Mouse (Mus musculus) monocyte, adult 2 months (primary cell): Measurements from ENCODE around the gene Aaed1.

ENCODE experiments used
- DNase-seq, 2 experiments: peaks; one replicate each; pipeline ENCODE4 v3.0.0; 2022; ENCODE audit warnings: low spot score in 2 of 2, low read depth in 1 of 2

Gene Aaed1

DNA sequence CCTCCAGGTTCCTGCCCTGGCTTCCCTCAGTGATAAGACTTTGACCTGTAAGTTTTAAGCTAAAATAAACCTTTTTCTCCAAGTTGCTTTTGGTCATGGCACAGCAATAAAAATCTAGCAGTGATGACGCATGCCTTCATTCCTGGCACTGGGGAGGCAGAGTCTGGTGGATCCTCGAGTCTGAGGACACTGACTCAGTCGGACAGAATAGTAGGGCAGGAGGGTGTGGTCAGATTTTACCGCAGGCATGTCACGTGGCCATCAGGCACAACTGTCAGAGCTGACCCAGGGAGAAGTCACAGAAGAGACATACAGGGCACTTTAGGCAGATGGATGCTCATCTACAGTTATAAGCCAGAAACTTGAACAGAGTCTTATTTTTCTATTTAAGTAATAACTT, 60.4 kb downstream of the Aaed1 start:
- peak; percentile 7 to 45 for DNase-seq

DNA sequence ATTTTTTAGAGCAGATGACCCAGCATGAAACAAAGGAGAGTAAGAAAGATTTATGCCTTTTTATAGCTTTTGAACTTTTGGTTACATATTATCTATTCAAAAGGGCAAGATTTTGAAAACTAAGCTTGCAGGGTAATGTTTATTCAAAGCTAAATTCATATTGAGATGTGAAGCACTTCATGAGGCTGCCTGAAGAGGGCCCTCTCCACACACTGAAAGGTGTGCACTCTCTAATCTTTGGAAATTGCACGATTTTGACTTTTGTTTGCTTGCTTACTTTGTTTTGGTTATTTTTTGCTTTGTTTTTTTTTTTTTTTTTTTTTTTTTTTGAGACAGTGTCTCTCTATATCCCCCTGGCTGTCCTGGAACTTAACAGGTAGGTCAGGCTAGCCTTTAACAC, 62.1 kb downstream of the Aaed1 start:
- no peak for DNase-seq

- peak; percentile 66 to 83 for DNase-seq
These were observed 63.6 kb downstream of the Aaed1 start for GRCm38 (mm10) chr13:64248775-64249524.

DNA sequence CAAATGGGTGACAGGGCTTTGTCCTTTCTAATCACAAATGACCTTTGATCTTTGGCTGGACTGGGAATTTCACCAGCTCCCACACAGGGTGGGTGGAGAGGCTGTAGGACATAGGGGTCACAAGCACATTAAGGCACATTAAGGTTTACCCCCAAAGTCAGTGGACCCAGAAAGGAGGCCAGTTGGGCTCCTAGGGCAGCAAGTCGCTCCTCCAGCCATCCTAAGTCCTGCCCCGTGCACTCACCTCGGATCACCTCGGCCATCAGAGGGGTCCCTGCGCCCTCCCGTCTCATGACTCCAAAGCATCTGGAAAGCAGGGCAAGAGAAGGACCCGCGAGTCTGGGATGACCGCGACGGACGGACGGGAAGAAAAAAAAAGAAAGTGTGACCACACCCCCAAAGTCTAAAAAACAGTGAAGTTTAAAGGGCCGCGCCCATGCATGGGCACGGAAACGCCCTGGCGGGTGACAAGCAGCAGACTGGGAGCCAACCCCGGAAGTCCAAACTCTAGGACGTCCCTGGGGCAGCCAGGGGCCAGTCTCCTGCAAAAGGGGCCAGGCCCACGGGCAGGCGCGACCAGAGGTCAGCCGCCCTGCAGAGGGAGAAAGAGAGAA, 64.2 kb downstream of the Aaed1 start:
- peak; percentile 45 to 48 for DNase-seq

GRCm38 (mm10) chr13:64246106-64246505, 66.4 kb downstream of the Aaed1 start:
- no peak for DNase-seq

DNA sequence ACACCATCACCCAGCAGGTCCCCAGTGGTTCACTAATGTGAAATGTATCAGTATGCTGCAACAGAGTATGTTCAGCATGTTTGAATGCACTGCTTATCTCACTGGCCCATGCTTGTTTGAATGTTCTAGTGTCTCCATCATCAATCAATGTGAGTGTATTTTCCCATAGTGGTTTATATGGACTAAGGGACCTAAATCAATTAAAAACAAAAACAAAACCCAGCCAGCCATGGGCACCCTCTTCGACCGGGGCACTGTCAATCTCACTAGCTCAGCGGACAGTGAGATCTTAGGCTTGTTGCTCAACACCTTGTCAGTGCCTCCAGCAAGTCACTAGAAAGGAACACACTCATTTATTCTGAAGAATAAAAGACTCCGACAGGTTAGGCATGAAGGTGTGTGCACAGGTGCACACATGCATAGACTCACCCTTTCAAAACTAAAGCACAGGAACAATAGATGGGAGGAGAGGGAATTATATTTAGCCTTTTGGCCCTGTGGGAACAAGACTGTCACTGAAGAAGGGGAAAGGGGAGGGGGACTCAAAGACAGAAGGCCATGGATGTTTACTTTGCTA, 67.7 kb downstream of the Aaed1 start:
- DNase-seq, result no peak

- DNase-seq, result no peak
These were observed 69.8 kb downstream of the Aaed1 start for GRCm38 (mm10) chr13:64242721-64243120.

GRCm38 (mm10) chr13:64240626-64241025, 71.9 kb downstream of the Aaed1 start:
- DNase-seq, result no peak

- DNase-seq, result no peak
These were observed 74.8 kb downstream of the Aaed1 start for GRCm38 (mm10) chr13:64237681-64238157.

DNA sequence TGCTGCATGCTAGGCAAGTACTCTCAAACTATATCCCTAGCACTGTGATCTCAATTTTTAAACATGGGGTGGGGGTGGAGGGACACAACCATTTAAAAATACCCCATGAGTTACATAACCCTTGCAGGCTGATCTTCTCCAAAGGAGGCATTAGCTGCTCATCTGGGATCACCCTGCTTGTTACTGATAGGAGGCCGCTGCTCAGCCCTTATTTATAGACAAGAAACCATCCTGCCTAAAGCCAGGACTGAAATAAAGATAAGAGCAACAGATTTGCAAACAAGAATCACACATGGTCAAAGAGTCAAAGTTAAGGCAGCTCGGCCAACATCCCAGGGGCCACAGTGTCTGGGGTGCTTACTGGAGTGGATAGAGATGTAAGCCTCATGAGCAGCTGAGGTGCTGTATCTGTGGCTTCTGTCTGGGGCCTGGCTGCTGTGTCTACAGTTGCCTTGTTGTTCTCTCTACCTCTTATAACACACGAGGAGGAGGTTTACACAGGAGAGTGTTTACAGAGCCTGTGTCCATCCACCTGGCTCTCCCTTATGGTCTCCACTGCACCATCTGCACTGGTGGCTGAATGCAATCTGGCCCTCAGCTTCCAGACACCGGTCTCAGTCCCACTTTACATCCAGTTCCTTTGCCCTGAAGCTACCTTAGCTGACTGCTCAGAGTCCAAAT, 75.4 kb downstream of the Aaed1 start:
- no peak for DNase-seq

GRCm38 (mm10) chr13:64235777-64236176, 76.7 kb downstream of the Aaed1 start:
- no peak for DNase-seq

- no peak for DNase-seq
These were observed 77.3 kb downstream of the Aaed1 start for GRCm38 (mm10) chr13:64235062-64235715.

- DNase-seq, result no peak
These were observed 79.4 kb downstream of the Aaed1 start for GRCm38 (mm10) chr13:64233139-64233538.

DNA sequence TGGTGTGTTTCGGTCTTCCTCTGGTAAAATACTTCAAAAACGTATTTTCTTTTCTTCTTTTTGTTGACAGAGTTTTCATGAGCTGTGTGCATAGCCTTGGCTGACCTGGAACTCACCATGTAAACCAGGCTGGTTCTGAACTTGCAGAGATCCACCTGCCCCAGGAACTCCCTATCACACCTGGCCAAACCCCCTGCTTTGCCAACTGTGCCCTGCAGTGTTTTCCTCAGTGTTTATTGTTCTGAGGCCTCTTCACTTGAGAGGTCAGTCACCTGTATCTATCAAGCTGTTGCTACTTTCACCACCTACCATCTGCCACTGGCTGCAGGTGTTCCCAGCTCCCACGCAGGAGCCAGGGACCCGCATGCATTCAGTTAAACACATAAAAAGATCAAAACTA, 85.8 kb downstream of the Aaed1 start:
- DNase-seq, result no peak

- no peak for DNase-seq
These were observed 86.8 kb downstream of the Aaed1 start for GRCm38 (mm10) chr13:64225738-64226137.
